Mouse (Mus musculus) brain, embryonic 14.5 days (tissue): ENCODE data around the gene Fry.

ENCODE experiments used
- CTCF ChIP-seq: fragments of 200-500 bp; IDR thresholded peaks from 2 replicates; pipeline ENCODE4 v1.5.1; 2012; ENCODE audit warnings: inconsistent platforms, mild to moderate bottlenecking, moderate library complexity, borderline replicate concordance; ENCODE audit not compliant: insufficient read depth, insufficient read length; ENCODE audit errors: extremely low read depth
- POLR2A ChIP-seq: fragments of 200-500 bp; IDR thresholded peaks from 2 replicates; pipeline ENCODE4 v1.6.1; 2012; ENCODE audit warnings: mild to moderate bottlenecking, inconsistent platforms, borderline replicate concordance; ENCODE audit not compliant: poor library complexity, insufficient read depth, insufficient read length, severe bottlenecking; ENCODE audit errors: extremely low read depth

GRCm38 (mm10) chr5:150216066-150216465 is 97.6 kb downstream of the Fry start:
- TF ChIP-seq CTCF (no peak), POLR2A (no peak)
